Mouse (Mus musculus): ENCODE data around the gene Rab27a.
A peak's percentile ranks its signal among the peaks of the same experiment; 100 is the strongest.
"Not testable (repeated sequence)": the region's sequence is repeated elsewhere in the genome, so short reads cannot be mapped to it uniquely, and the experiment has no call there.

Rab27a gene

DNA sequence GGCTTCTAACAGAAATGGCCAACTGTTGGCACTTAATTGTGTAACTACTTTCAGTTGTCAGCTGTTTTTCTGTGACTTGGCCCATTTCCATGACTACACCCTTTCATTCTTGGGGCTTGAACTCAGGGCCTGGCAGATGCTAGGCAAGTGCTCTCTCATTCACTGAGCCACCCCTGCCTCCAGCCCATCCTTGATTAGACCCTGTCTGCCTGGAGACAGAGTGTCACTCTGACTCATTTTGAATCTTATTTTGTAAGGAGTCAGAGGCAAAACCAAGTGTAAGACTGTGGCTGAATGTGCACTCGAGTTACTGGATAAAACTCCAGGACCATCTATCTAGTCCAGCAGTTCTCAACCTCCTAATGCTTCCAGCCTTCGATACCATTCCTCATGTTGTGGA is 3.3 kb downstream of the Rab27a start:
- DNase-seq, result no peak

DNA sequence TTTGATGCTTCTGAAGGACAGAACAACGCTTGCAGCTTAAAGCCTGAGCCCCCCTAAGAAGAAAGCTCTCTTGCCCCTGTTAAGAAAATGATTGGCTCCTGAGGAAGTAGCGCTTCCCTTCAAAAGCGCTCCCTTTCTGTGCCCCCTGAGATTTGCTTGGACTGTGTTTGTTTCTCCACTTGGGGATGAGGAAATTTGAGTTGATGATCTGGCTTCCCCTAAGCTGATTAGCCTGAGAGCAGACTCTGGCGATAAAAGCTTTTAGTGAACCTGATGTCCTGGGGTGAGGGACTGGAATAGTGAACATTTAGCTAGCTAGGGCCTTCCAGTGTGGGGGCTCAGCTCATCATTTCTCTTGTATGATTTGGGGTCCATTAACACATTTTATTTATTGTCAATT is 4.3 kb downstream of the Rab27a start:
- DNase-seq, result no peak

DNA sequence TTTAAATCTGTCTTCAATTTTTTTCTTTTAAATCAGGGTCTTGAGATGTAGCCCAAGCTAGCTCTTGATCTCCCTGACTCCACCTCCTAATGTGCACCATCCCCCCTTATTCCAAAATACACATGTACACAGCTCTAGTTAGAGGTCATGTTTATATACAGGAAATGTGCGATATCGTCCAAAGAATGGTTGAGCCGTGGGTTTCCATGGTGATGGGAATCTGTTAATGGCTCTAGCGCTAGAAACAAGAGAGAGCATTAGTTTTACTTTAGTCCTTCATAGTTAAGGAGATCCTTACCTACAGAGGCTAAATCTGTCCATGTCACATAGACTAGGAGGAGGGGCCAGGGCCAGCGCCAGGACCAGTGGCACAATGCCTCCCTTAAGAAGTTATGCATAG is 5.2 kb downstream of the Rab27a start:
- no peak for DNase-seq

GRCm38 (mm10) chr9:73050606-73051005 is 6.0 kb downstream of the Rab27a start:
- DNase-seq, result no peak

- no peak for DNase-seq
Measured at GRCm38 (mm10) chr9:73055441-73055911, 10.8 kb downstream of the Rab27a start.

DNA sequence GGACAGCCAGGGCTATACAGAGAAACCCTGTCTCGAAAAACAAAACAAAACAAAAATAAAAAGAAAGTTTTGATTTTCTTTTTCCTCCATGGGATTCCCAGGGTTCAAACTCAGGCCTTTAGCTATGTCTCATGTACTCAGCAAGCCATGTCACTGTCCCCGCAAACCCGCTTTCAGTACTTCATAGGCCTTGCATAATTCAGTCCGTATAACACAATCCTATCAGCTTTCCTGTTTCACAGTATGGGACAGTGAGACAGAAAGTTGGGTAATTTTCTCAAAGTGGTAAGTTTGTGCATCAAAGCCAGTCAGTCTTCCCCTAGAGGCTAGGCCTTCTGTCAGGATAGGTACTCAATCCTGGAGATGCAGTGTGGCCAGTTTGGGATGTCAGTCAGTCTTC is 14.6 kb downstream of the Rab27a start:
- DNase-seq, result no peak

- no peak for DNase-seq
Measured at GRCm38 (mm10) chr9:73063621-73064290, 19.1 kb downstream of the Rab27a start.

DNA sequence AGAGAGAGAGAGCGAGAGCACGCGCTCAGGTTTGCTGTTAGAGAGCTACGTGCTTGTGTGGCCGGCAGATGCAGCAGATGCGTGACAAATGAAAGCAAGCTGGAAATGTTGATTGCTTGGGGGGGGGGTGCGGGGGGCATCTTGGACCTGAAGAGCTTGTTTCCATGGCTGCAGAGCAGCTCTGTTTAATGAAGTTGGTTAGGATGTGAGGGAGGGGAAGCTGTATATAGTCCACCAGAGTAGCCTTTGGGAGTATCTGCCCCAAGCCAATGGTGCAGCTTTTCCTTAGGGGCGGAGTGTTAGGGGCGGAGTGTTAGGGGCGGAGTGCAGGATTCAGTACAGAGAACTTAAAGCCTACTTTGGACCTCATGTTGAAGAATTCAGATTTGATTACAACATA is 22.4 kb downstream of the Rab27a start:
- no peak for DNase-seq

GRCm38 (mm10) chr9:73068230-73068679 is 23.6 kb downstream of the Rab27a start:
- no peak for DNase-seq

DNA sequence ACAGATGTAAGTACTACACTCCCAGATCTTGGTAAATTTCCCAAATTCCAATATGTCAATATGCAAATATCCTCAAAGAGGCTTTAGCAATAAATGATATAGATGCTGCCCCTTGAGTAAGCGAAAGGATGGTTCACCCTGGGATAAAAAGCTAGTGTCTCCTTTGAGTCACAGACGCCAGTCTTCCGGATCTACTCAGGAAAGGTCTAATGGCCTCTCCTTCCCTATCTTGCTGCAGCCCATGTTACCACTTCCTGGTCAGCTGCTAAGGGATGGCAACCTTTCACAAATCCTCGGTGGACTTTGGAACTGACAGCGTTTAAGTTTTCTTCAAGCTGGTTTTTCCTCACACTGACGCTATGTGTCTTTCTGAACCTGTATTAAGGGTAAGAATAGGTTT is 24.0 kb downstream of the Rab27a start:
- no peak for DNase-seq

GRCm38 (mm10) chr9:73070971-73071659 is 26.5 kb downstream of the Rab27a start:
- no peak for DNase-seq

DNA sequence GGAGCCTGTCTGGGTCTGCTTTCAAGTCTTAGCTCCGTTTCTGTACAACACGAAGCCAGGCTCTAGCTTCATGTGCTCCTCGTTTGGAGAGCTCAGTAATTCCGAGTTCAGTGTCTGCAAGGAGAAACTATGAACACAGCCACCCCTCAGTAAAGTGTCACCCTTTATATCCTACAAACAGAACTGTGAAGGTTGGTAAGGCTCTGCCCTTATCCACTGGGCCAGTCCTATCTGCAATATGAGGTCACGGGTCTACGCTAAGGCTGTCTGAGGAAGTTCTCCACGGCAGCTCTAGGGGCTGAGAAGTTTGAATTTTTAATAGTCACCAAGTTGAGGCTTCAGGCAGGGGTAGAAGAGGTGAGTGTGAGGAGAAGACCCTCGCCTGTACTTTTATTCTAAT is 27.8 kb downstream of the Rab27a start:
- DNase-seq, result no peak

DNA sequence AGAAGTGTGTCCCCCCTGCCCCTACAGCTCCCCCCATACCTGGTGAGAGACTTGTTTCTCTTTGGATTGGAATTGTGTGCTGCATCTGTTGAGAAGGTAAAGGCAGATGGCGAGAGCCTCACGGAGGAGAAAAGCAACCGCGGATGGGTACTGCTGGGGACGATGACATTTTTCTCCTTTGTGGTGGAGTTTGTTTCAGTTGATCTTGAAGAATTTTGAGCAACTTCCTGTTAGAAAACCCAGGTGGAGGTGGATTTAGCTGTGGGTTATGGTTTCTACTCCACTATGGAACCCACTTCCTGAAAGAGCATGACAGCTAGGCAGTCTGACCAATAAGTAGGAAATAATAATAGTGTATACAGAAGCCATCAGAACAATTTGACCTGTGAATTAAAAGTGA is 28.5 kb downstream of the Rab27a start:
- peak; percentile 58 for DNase-seq

DNA sequence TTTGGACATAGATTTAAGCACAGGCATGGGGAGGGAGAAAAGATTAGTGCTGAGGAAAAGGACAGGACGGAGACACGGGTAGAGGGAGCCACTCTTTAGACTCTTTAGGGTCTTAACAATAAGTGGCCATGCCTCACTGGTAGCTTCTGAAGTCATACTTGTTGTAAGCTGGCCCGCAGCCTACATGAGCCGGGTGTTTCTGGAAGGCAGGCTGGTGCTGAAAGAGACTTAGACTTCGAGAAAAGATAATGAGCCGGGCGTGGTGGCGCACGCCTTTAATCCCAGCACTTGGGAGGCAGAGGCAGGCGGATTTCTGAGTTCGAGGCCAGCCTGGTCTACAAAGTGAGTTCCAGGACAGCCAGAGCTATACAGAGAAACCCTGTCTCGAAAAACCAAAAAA is 34.7 kb downstream of the Rab27a start:
- not testable (repeated sequence) for DNase-seq

- no peak for DNase-seq
Measured at GRCm38 (mm10) chr9:73079801-73080325, 35.2 kb downstream of the Rab27a start.

GRCm38 (mm10) chr9:73082291-73083000 is 37.8 kb downstream of the Rab27a start:
- DNase-seq, result no peak

GRCm38 (mm10) chr9:73083956-73084355 is 39.3 kb downstream of the Rab27a start:
- no peak for DNase-seq

GRCm38 (mm10) chr9:73085845-73086244 is 41.2 kb downstream of the Rab27a start:
- DNase-seq, result no peak

GRCm38 (mm10) chr9:73087121-73087520 is 42.5 kb downstream of the Rab27a start:
- DNase-seq, result no peak

GRCm38 (mm10) chr9:73087581-73087980 is 42.9 kb downstream of the Rab27a start:
- DNase-seq, result peak; percentile 42

GRCm38 (mm10) chr9:73089222-73089920 is 44.7 kb downstream of the Rab27a start:
- DNase-seq, result peak; percentile 65

- no peak for DNase-seq
Measured at GRCm38 (mm10) chr9:73090121-73090520, 45.5 kb downstream of the Rab27a start.

- DNase-seq, result peak; percentile 40
Measured at GRCm38 (mm10) chr9:73091747-73092146, 47.1 kb downstream of the Rab27a start.

Measured in thymus, postnatal 25 days (tissue).